Mouse (Mus musculus) myocyte (in vitro differentiated cells): Measurements from ENCODE around the gene Clp1. TPM values are rescaled to one million over a fixed set of nuclear protein-coding genes. Genes with fewer than 3 reads are reported as not detected.
A peak's percentile ranks its signal among the peaks of the same experiment; 100 is the strongest.

Source experiments
- H3K27me3 ChIP-seq: one replicate; pipeline ENCODE4 v1.6.1; 2011; ENCODE audit not compliant: control insufficient read depth, insufficient read depth, insufficient read length
- H3K36me3 ChIP-seq: one replicate; pipeline ENCODE4 v1.6.1; 2011; ENCODE audit not compliant: control insufficient read depth, insufficient read depth
- H3K4me2 ChIP-seq: one replicate; pipeline ENCODE4 v1.6.1; 2011; ENCODE audit warnings: low read depth, control low read depth
- H3K4me3 ChIP-seq: one replicate; pipeline ENCODE4 v1.5.1; 2011; ENCODE audit warnings: mild to moderate bottlenecking, control low read depth, moderate library complexity
- H3K79me2 ChIP-seq: one replicate; pipeline ENCODE4 v1.6.1; 2011; ENCODE audit not compliant: control insufficient read depth, insufficient read depth
- H3ac ChIP-seq: one replicate; pipeline ENCODE4 v1.6.1; 2011; ENCODE audit not compliant: control insufficient read depth, insufficient read length
- CEBPB ChIP-seq: IDR thresholded peaks from 2 replicates; pipeline ENCODE4 v1.6.1; 2011; ENCODE audit warnings: mild to moderate bottlenecking, moderate library complexity; ENCODE audit not compliant: poor library complexity, insufficient read depth, severe bottlenecking
- E2F4 ChIP-seq: IDR thresholded peaks from one replicate; pipeline ENCODE4 v1.6.1; 2011; ENCODE audit warnings: mild to moderate bottlenecking, control low read depth, moderate library complexity; ENCODE audit not compliant: insufficient read depth
- MAX ChIP-seq: IDR thresholded peaks from one replicate; pipeline ENCODE4 v1.6.1; 2011; ENCODE audit warnings: low read depth, mild to moderate bottlenecking, control low read depth
- MYOD1 ChIP-seq, 3 experiments: IDR thresholded peaks; one replicate each; pipeline ENCODE4 v1.6.1; 2011; ENCODE audit warnings: control low read depth in 2 of 3, low read depth in 2 of 3, mild to moderate bottlenecking in 2 of 3, moderate library complexity in 1 of 3; ENCODE audit not compliant: insufficient read length in 2 of 3, control insufficient read depth in 1 of 3
- MYOG ChIP-seq, 3 experiments: IDR thresholded peaks; one replicate each; pipeline ENCODE4 v1.6.1; 2011; ENCODE audit warnings: control low read depth in 2 of 3, low read depth in 2 of 3, mild to moderate bottlenecking in 2 of 3; ENCODE audit not compliant: insufficient read length in 2 of 3, control insufficient read depth in 1 of 3, insufficient read depth in 1 of 3
- POLR2A ChIP-seq: IDR thresholded peaks from one replicate; pipeline ENCODE4 v1.6.1; 2011; ENCODE audit warnings: low read depth, mild to moderate bottlenecking, control low read depth, moderate library complexity; ENCODE audit not compliant: insufficient read length
- POLR2AphosphoS2 ChIP-seq: IDR thresholded peaks from one replicate; pipeline ENCODE4 v1.6.1; 2011; ENCODE audit warnings: low read depth, control low read depth; ENCODE audit not compliant: insufficient read length
- REST ChIP-seq: IDR thresholded peaks from one replicate; pipeline ENCODE4 v1.6.1; 2011; ENCODE audit warnings: mild to moderate bottlenecking, control low read depth, moderate library complexity; ENCODE audit not compliant: insufficient read depth, insufficient read length
- SRF ChIP-seq: IDR thresholded peaks from one replicate; pipeline ENCODE4 v1.6.1; 2011; ENCODE audit warnings: low read depth; ENCODE audit not compliant: control insufficient read depth, insufficient read length
- TCF12 ChIP-seq: IDR thresholded peaks from one replicate; pipeline ENCODE4 v1.6.1; 2011; ENCODE audit warnings: mild to moderate bottlenecking, control low read depth; ENCODE audit not compliant: poor library complexity, insufficient read depth, severe bottlenecking
- TCF3 ChIP-seq: IDR thresholded peaks from one replicate; pipeline ENCODE4 v1.6.1; 2011; ENCODE audit warnings: low read depth, control low read depth; ENCODE audit not compliant: insufficient read length
- USF1 ChIP-seq: IDR thresholded peaks from one replicate; pipeline ENCODE4 v1.6.1; 2011; ENCODE audit warnings: low read depth, mild to moderate bottlenecking, control low read depth, moderate library complexity
- polyA plus RNA-seq: library from polyadenylated mRNA; unstranded; fragments of >200 nt; fragmentation: generic; extraction: Trizol; gene quantifications from one replicate; pipeline ENCODE4 v1.2.1, GENCODE M21; 2012; ENCODE audit warnings: missing spikeins

Gene Clp1
- polyA plus RNA-seq, 1 experiment, result 7.1 TPM

GRCm38 (mm10) chr2:84703497-84703896 lies 23.7 kb downstream of the Clp1 start:
- TF ChIP-seq MYOG (IDR thresholded peaks at IDR 0.05; ENCODE audit: control insufficient read depth in 1 of 3, insufficient read depth in 1 of 3, insufficient read length in 2 of 3, low read depth in 2 of 3) (no peak), REST (no peak), E2F4 (no peak), USF1 (no peak), TCF12 (no peak), TCF3 (no peak), MYOD1 (IDR thresholded peaks at IDR 0.05; ENCODE audit: control insufficient read depth in 1 of 3, insufficient read length in 2 of 3, low read depth in 2 of 3) (no peak), POLR2AphosphoS2 (no peak), SRF (no peak), POLR2A (no peak), CEBPB (no peak), MAX (no peak)
- Histone ChIP-seq H3K79me2 (peaks cover 48% of the 10 kb centered on the region), H3K27me3 (no peaks in the 10 kb centered on the region), H3K4me3 (no peak overlapping the region), H3K4me2 (no peak overlapping the region), H3ac (no peak overlapping the region), H3K36me3 (peaks cover 33% of the 10 kb centered on the region)

GRCm38 (mm10) chr2:84695007-84695695 lies 32.0 kb downstream of the Clp1 start:
- H3K4me3 ChIP-seq, result no peak overlapping the region
- no peaks in the 10 kb centered on the region for H3K79me2 ChIP-seq
- no peaks in the 10 kb centered on the region for H3K27me3 ChIP-seq
- H3ac ChIP-seq, result no peak overlapping the region
- H3K4me2 ChIP-seq, result no peak overlapping the region
- TF ChIP-seq USF1 (no peak), POLR2A (no peak), SRF (no peak), MYOG (IDR thresholded peaks at IDR 0.05; ENCODE audit: control insufficient read depth in 1 of 3, insufficient read depth in 1 of 3, insufficient read length in 2 of 3, low read depth in 2 of 3) (no peak), TCF12 (no peak), CEBPB (no peak), REST (no peak), MYOD1 (IDR thresholded peaks at IDR 0.05; ENCODE audit: control insufficient read depth in 1 of 3, insufficient read length in 2 of 3, low read depth in 2 of 3) (no peak), POLR2AphosphoS2 (no peak), TCF3 (no peak), E2F4 (no peak), MAX (no peak)
- H3K36me3 ChIP-seq, result peaks cover 69% of the 10 kb centered on the region

GRCm38 (mm10) chr2:84690050-84690449 lies 37.1 kb downstream of the Clp1 start:
- Histone ChIP-seq H3K79me2 (no peaks in the 10 kb centered on the region), H3K4me3 (no peak overlapping the region), H3K27me3 (no peaks in the 10 kb centered on the region), H3K36me3 (peaks cover 85% of the 10 kb centered on the region), H3ac (no peak overlapping the region), H3K4me2 (no peak overlapping the region)
- TF ChIP-seq USF1, result no peak
- TF ChIP-seq POLR2AphosphoS2, result peak; percentile 54

GRCm38 (mm10) chr2:84688080-84688844 lies 38.9 kb downstream of the Clp1 start:
- H3ac ChIP-seq, result no peak overlapping the region
- no peak overlapping the region for H3K4me3 ChIP-seq
- no peaks in the 10 kb centered on the region for H3K79me2 ChIP-seq
- no peak overlapping the region for H3K4me2 ChIP-seq
- no peak for TF ChIP-seq CEBPB
- no peak for TF ChIP-seq TCF3
- TF ChIP-seq REST, result no peak
- no peak for TF ChIP-seq USF1
- TF ChIP-seq MYOD1 (IDR thresholded peaks at IDR 0.05; ENCODE audit: control insufficient read depth in 1 of 3, insufficient read length in 2 of 3, low read depth in 2 of 3), result no peak
- TF ChIP-seq MAX, result no peak
- TF ChIP-seq TCF12, result no peak
- no peak for TF ChIP-seq E2F4
- TF ChIP-seq POLR2AphosphoS2, result no peak
- no peak for TF ChIP-seq SRF
- no peak for TF ChIP-seq MYOG (IDR thresholded peaks at IDR 0.05; ENCODE audit: control insufficient read depth in 1 of 3, insufficient read depth in 1 of 3, insufficient read length in 2 of 3, low read depth in 2 of 3)
- TF ChIP-seq POLR2A, result no peak
- peaks cover 69% of the 10 kb centered on the region for H3K36me3 ChIP-seq
- no peaks in the 10 kb centered on the region for H3K27me3 ChIP-seq
